ENCODE assay signal across 8 mouse cellular contexts in genomic region chrX:36808318-36808683, GRCm38 (mm10). TPM values are rescaled to one million over a fixed set of nuclear protein-coding genes. Genes with fewer than 3 reads are reported as not detected.
A peak's percentile ranks its signal among the peaks of the same experiment; 100 is the strongest.
DNase-seq lines count a peak whose midpoint lies in the region; ATAC-seq and TF ChIP-seq lines count a peak whose summit lies in the region.

No protein-coding gene starts in this region.

- no peak overlapping the region for H3K9ac ChIP-seq in embryonic facial prominence, embryonic 13.5 days
- no peak overlapping the region for H3K9ac ChIP-seq in intestine, embryonic 14.5 days (ENCODE audit: low read length)
- H3K9ac ChIP-seq in midbrain, postnatal 0 days (replicated peaks; ENCODE audit: low read length, poor library complexity, severe bottlenecking): no peak overlapping the region

- no peak for TF ChIP-seq CTCF in left cerebral cortex, adult 2 months (IDR thresholded peaks at IDR 0.05)
- no peak for TF ChIP-seq CTCF in midbrain, postnatal 0 days (IDR thresholded peaks at IDR 0.05)

- no peaks in the 10 kb centered on the region; the same call in 1 of the 2 replicates for H3K4me1 ChIP-seq in embryonic facial prominence, embryonic 13.5 days
- no peaks in the 10 kb centered on the region for H3K4me1 ChIP-seq in intestine, embryonic 14.5 days (replicated peaks; ENCODE audit: control insufficient read depth, insufficient read depth, low read length)
- no peaks in the 10 kb centered on the region for H3K4me1 ChIP-seq in midbrain, postnatal 0 days (ENCODE audit: insufficient read depth, low read length)

- H3K4me3 ChIP-seq in left cerebral cortex, adult 2 months: peak overlapping the region; percentile 49; the same call in 1 of the 2 replicates
- peak overlapping the region; percentile 41 for H3K4me3 ChIP-seq in embryonic facial prominence, embryonic 13.5 days
- H3K4me3 ChIP-seq in intestine, embryonic 14.5 days (ENCODE audit: low read depth, low read length): peak overlapping the region; percentile 29
- H3K4me3 ChIP-seq in midbrain, postnatal 0 days (ENCODE audit: low read depth, low read length): peak overlapping the region; percentile 40; the same call in 1 of the 2 replicates

- intact Hi-C loops in left cerebral cortex, adult 2 months (cut with DNase I): loop anchor here (1.0 kb wide), 1 partner anchor 12 kb away; no protein-coding TSS in a partner anchor

- ATAC-seq in embryonic facial prominence, embryonic 13.5 days (ENCODE audit: insufficient number of reproducible peaks, insufficient read depth, low FRiP score, low TSS enrichment, low read depth): no peak
- ATAC-seq in intestine, embryonic 14.5 days (replicated peaks; ENCODE audit: low FRiP score, low TSS enrichment, low read depth): no peak
- peak; percentile 36; the same call in 1 of the 2 replicates for ATAC-seq in midbrain, postnatal 0 days (ENCODE audit: low FRiP score)

- H3K9me3 ChIP-seq in embryonic facial prominence, embryonic 13.5 days: no peaks in the 10 kb centered on the region
- no peaks in the 10 kb centered on the region for H3K9me3 ChIP-seq in intestine, embryonic 14.5 days (ENCODE audit: control insufficient read depth, low read length)
- H3K9me3 ChIP-seq in midbrain, postnatal 0 days (ENCODE audit: low read length): no peaks in the 10 kb centered on the region

- no peak for DNase-seq in left cerebral cortex, adult 2 months (ENCODE audit: extremely low spot score in 1 of 2, low spot score in 2 of 2)
- no peak for DNase-seq in left cerebral cortex, adult 9 months (ENCODE audit: low spot score in 2 of 2)
- no peak for DNase-seq in intestine, embryonic 14.5 days (ENCODE audit: low spot score)
- no peak for DNase-seq in midbrain, postnatal 0 days (ENCODE audit: low spot score)
- DNase-seq in layer of hippocampus, adult 8-10 months (ENCODE audit: low spot score in 2 of 2): no peak
- DNase-seq in spleen, adult 18-20 months: no peak
- no peak for DNase-seq in spleen, postnatal 36 days (ENCODE audit: low spot score in 2 of 2)

- 69% methylated on average over 6 of the region's 6 CpGs for WGBS in embryonic facial prominence, embryonic 13.5 days
- 76% methylated on average over 6 of the region's 6 CpGs for WGBS in intestine, embryonic 14.5 days
- 67% methylated on average over 6 of the region's 6 CpGs for WGBS in midbrain, postnatal 0 days

- no peaks in the 10 kb centered on the region for H3K27me3 ChIP-seq in embryonic facial prominence, embryonic 13.5 days
- H3K27me3 ChIP-seq in intestine, embryonic 14.5 days (replicated peaks; ENCODE audit: control insufficient read depth, insufficient read depth, low read length): no peaks in the 10 kb centered on the region
- H3K27me3 ChIP-seq in midbrain, postnatal 0 days (ENCODE audit: insufficient read depth, low read length): no peaks in the 10 kb centered on the region

- no peaks in the 10 kb centered on the region for H3K36me3 ChIP-seq in embryonic facial prominence, embryonic 13.5 days
- no peaks in the 10 kb centered on the region for H3K36me3 ChIP-seq in intestine, embryonic 14.5 days (ENCODE audit: control insufficient read depth, insufficient read depth, low read length)
- no peaks in the 10 kb centered on the region for H3K36me3 ChIP-seq in midbrain, postnatal 0 days (ENCODE audit: insufficient read depth, low read length)

- peak overlapping the region; percentile 36; the same call in 1 of the 2 replicates for H3K27ac ChIP-seq in left cerebral cortex, adult 2 months
- H3K27ac ChIP-seq in embryonic facial prominence, embryonic 13.5 days: peak overlapping the region; percentile 80; the same call in 1 of the 2 replicates
- H3K27ac ChIP-seq in intestine, embryonic 14.5 days (ENCODE audit: low read depth): peak overlapping the region; percentile 24; the same call in 1 of the 2 replicates
- no peak overlapping the region; the same call in 1 of the 2 replicates for H3K27ac ChIP-seq in midbrain, postnatal 0 days (ENCODE audit: low read depth, low read length)

- peak overlapping the region; percentile 55 for H3K4me2 ChIP-seq in embryonic facial prominence, embryonic 13.5 days
- H3K4me2 ChIP-seq in intestine, embryonic 14.5 days (ENCODE audit: low read length): peak overlapping the region; percentile 46
- H3K4me2 ChIP-seq in midbrain, postnatal 0 days (ENCODE audit: low read depth, low read length, poor library complexity, severe bottlenecking): peak overlapping the region; percentile 46; the same call in 1 of the 2 replicates

RNA-seq across cellular contexts. Expression of gene Slc25a5, which starts 12.8 kb away (rescaled TPM):
- total RNA-seq in left cerebral cortex, adult 2 months (2021): 100 to 1,000 TPM; 302 to 310 TPM
- polyA plus RNA-seq in embryonic facial prominence, embryonic 13.5 days (2015; fragmentation: Nextera tagmentation; extraction: Ambion mirVana): 481 and 518 TPM in 2 replicates
- 766 and 827 TPM in 2 replicates for polyA plus RNA-seq in intestine, embryonic 14.5 days (2014; fragmentation: Nextera tagmentation; extraction: Ambion mirVana)
- total RNA-seq in midbrain, postnatal 0 days (2014; rRNA removed): 346 and 392 TPM in 2 replicates
- polyA plus RNA-seq in midbrain, postnatal 0 days (2015; fragmentation: Nextera tagmentation; extraction: Ambion mirVana): 483 and 520 TPM in 2 replicates
- 100 to 1,000 TPM; 319 to 349 (median 332) TPM for total RNA-seq in layer of hippocampus, adult 8-10 months (2022)
